Mouse (Mus musculus) embryonic fibroblast, embryonic 13.5 days (primary cell): Measurements from ENCODE around the gene Ppm1h.

Experiments used
- CTCF ChIP-seq: IDR thresholded peaks from 2 replicates; pipeline ENCODE4 v1.5.1; 2011; ENCODE audit warnings: mild to moderate bottlenecking, control low read depth, low read length, moderate library complexity, borderline replicate concordance; ENCODE audit not compliant: insufficient read depth
- POLR2A ChIP-seq: IDR thresholded peaks from 2 replicates; pipeline ENCODE4 v1.6.1; 2011; ENCODE audit warnings: low read depth, mild to moderate bottlenecking, control low read depth, low read length, moderate library complexity

DNA sequence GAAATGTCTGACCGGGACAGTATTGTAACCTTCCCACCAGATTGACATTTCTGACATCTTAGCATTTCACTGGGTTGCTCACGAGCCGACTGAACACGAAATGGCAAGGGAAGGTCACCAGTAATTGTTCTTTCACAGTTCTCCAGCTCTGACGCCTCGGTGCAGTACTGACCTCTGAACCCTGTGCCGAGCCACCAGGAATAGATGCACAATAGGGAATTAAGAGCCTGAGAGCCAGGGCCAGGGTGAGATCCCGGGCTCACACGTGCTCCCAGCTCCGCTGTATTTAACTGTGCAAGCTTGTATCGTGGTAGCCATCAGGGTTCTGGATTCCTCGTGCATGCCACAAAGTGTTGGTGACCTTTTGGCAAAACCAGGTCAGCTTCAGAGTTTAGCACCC is 100.8 kb downstream of the Ppm1h start:
- TF ChIP-seq CTCF (no peak), POLR2A (no peak)
